Mouse (Mus musculus) lung, adult 2 months (tissue): ENCODE measurements around the gene Dmrta2.

Experiments used
- CTCF ChIP-seq: fragments of 200-500 bp; IDR thresholded peaks from 2 replicates; pipeline ENCODE4 v1.5.1; 2011; ENCODE audit warnings: mild to moderate bottlenecking, low read length, control low read depth; ENCODE audit not compliant: insufficient read depth
- POLR2A ChIP-seq: fragments of 200-500 bp; IDR thresholded peaks from 2 replicates; pipeline ENCODE4 v1.6.1; 2011; ENCODE audit warnings: low read depth, mild to moderate bottlenecking, control low read depth, low read length, borderline replicate concordance; ENCODE audit errors: extremely low read depth

GRCm38 (mm10) chr4:109989213-109989612 lies 11.4 kb downstream of the Dmrta2 start:
- TF ChIP-seq POLR2A: no peak
- no peak for TF ChIP-seq CTCF
